Mouse (Mus musculus): ENCODE data around the gene Tmem253.

Tmem253 gene

GRCm38 (mm10) chr14:52015445-52016100, at the start of gene Tmem253:
Gene Tmem253 (plus strand): TSS chr14:52015658.
- in situ Hi-C loops (cut with MboI, MseI), result no loop called here

- in situ Hi-C loops (cut with MboI, MseI), result no loop called here
Observed at GRCm38 (mm10) chr14:51967400-51967799, 48.1 kb upstream of the Tmem253 start.

- in situ Hi-C loops (cut with MboI, MseI), result no loop called here
Observed at GRCm38 (mm10) chr14:51979252-51979651, 36.2 kb upstream of the Tmem253 start.

- in situ Hi-C loops (cut with MboI, MseI), result no loop called here
Observed at GRCm38 (mm10) chr14:51983251-51983650, 32.2 kb upstream of the Tmem253 start.

- in situ Hi-C loops (cut with MboI, MseI), result no loop called here
Observed at GRCm38 (mm10) chr14:51983855-51984246, 31.6 kb upstream of the Tmem253 start.

GRCm38 (mm10) chr14:51984247-51985231, 30.9 kb upstream of the Tmem253 start, which contains the start of gene Arhgef40:
Gene Arhgef40 (plus strand): TSS chr14:51984719.
- in situ Hi-C loops (cut with MboI, MseI), result no loop called here

GRCm38 (mm10) chr14:51985301-51986152, 29.9 kb upstream of the Tmem253 start:
- in situ Hi-C loops (cut with MboI, MseI), result no loop called here

- in situ Hi-C loops (cut with MboI, MseI), result no loop called here
Observed at GRCm38 (mm10) chr14:51986153-51986505, 29.3 kb upstream of the Tmem253 start.

- in situ Hi-C loops (cut with MboI, MseI), result no loop called here
Observed at GRCm38 (mm10) chr14:51987177-51987576, 28.3 kb upstream of the Tmem253 start.

- in situ Hi-C loops (cut with MboI, MseI), result no loop called here
Observed at GRCm38 (mm10) chr14:51988731-51989130, 26.7 kb upstream of the Tmem253 start.

GRCm38 (mm10) chr14:51989461-51989970, 25.9 kb upstream of the Tmem253 start:
- in situ Hi-C loops (cut with MboI, MseI), result no loop called here

- in situ Hi-C loops (cut with MboI, MseI), result no loop called here
Observed at GRCm38 (mm10) chr14:51994453-51994852, 21.0 kb upstream of the Tmem253 start.

- in situ Hi-C loops (cut with MboI, MseI), result no loop called here
Observed at GRCm38 (mm10) chr14:51995219-51995871, 20.1 kb upstream of the Tmem253 start.

GRCm38 (mm10) chr14:51996231-51996841, 19.1 kb upstream of the Tmem253 start:
- in situ Hi-C loops (cut with MboI, MseI), result no loop called here

- in situ Hi-C loops (cut with MboI, MseI), result no loop called here
Observed at GRCm38 (mm10) chr14:51996866-51997265, 18.6 kb upstream of the Tmem253 start.

GRCm38 (mm10) chr14:51997483-51997882, 18.0 kb upstream of the Tmem253 start:
- in situ Hi-C loops (cut with MboI, MseI), result no loop called here

- in situ Hi-C loops (cut with MboI, MseI), result loop anchor here in 1 of 2 experiments (10.0 kb wide), 1 partner anchor 919 kb away; no protein-coding TSS in a partner anchor
Observed at GRCm38 (mm10) chr14:52003981-52004495, 11.4 kb upstream of the Tmem253 start.

- in situ Hi-C loops (cut with MboI, MseI), result loop anchor here (5.0 to 10.0 kb wide), 3 partner anchors 67 to 920 kb away; no protein-coding TSS in a partner anchor
Observed at GRCm38 (mm10) chr14:52005141-52005540, 10.3 kb upstream of the Tmem253 start.

GRCm38 (mm10) chr14:52005616-52006015, 9.8 kb upstream of the Tmem253 start:
- in situ Hi-C loops (cut with MboI, MseI), result loop anchor here (5.0 to 10.0 kb wide), 3 partner anchors 67 to 921 kb away; no protein-coding TSS in a partner anchor

GRCm38 (mm10) chr14:52006241-52006640, 9.2 kb upstream of the Tmem253 start:
- in situ Hi-C loops (cut with MboI, MseI), result loop anchor here (5.0 to 10.0 kb wide), 3 partner anchors 66 to 921 kb away; no protein-coding TSS in a partner anchor

Measured in T-helper 17 cell (primary cell).